In the genomic region with DNA sequence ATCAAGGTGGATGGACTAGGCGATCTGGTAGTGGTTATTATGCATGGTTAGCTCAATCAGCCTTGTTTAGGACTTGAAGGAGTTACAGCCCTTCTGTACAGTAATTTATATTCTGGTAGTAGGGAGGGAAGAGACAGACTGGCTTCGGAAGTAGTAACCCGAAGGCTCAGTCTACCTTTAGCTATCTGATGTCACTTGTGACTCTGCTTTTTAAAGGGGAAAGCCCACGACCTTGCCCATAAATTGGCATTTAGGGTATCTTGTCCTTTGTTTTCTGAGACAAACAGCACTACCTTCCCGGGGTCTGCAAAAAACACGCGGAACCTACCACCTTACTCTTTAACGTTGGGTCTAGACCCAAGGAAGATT, we compare ENCODE assay signal across 8 mouse cellular contexts. TPM values are rescaled to one million over a fixed set of nuclear protein-coding genes. Genes with fewer than 3 reads are reported as not detected.
DNase-seq lines count a peak whose midpoint lies in the region; ATAC-seq and TF ChIP-seq lines count a peak whose summit lies in the region.

No protein-coding gene starts in this region.

- H3K36me3 ChIP-seq in kidney, embryonic 14.5 days (ENCODE audit: control insufficient read depth, insufficient read depth, low read length): peaks cover 23% of the 10 kb centered on the region
- peaks cover 8% of the 10 kb centered on the region; the same call in 1 of the 2 replicates for H3K36me3 ChIP-seq in hindbrain, postnatal 0 days (ENCODE audit: insufficient read depth, low read length)
- peaks cover 7% of the 10 kb centered on the region for H3K36me3 ChIP-seq in midbrain, embryonic 16.5 days (ENCODE audit: control insufficient read depth, insufficient read depth, low read length)

- H3K9ac ChIP-seq in kidney, embryonic 14.5 days (ENCODE audit: low read depth, low read length): peak overlapping the region; percentile 73; the same call in 1 of the 2 replicates
- H3K9ac ChIP-seq in hindbrain, postnatal 0 days (replicated peaks; ENCODE audit: low read length): peak overlapping the region; percentile 64
- peak overlapping the region; percentile 82; the same call in 1 of the 2 replicates for H3K9ac ChIP-seq in midbrain, embryonic 16.5 days (ENCODE audit: low read depth, low read length)

- H3K27ac ChIP-seq in kidney, embryonic 14.5 days (ENCODE audit: low read depth, low read length): peak overlapping the region; percentile 94
- H3K27ac ChIP-seq in brown adipose tissue, adult 24 weeks (replicated peaks; ENCODE audit: low read depth, low read length): peak overlapping the region; percentile 91
- peak overlapping the region; percentile 88 for H3K27ac ChIP-seq in hindbrain, postnatal 0 days
- H3K27ac ChIP-seq in midbrain, embryonic 16.5 days (ENCODE audit: low read length): no peak overlapping the region

- DNase-seq in kidney, postnatal 14 days: no peak
- no peak for DNase-seq in hindbrain, postnatal 0 days (ENCODE audit: low spot score)
- DNase-seq in thymus, adult 18-20 months: no peak
- no peak for DNase-seq in gastrocnemius, adult 8-10 months (ENCODE audit: low spot score in 2 of 2)

- 2% methylated on average over 8 of the region's 8 CpGs for WGBS in kidney, embryonic 14.5 days
- WGBS in hindbrain, postnatal 0 days: 4% methylated on average over 8 of the region's 8 CpGs
- 4% methylated on average over 8 of the region's 8 CpGs for WGBS in midbrain, embryonic 16.5 days

- no peak for ATAC-seq in kidney, embryonic 14.5 days (ENCODE audit: low FRiP score, low TSS enrichment)
- no peak for ATAC-seq in hindbrain, postnatal 0 days
- no peak for ATAC-seq in midbrain, embryonic 16.5 days
- ATAC-seq in inflammation-experienced regulatory T-cells, adult 6 months: no peak

- peak overlapping the region; percentile 74 for H3K4me3 ChIP-seq in kidney, embryonic 14.5 days (ENCODE audit: low read length)
- H3K4me3 ChIP-seq in brown adipose tissue, adult 24 weeks (ENCODE audit: insufficient read depth, low read depth, low read length): peak overlapping the region; percentile 95
- H3K4me3 ChIP-seq in hindbrain, postnatal 0 days (ENCODE audit: low read length): peak overlapping the region; percentile 64
- H3K4me3 ChIP-seq in midbrain, embryonic 16.5 days (ENCODE audit: low read depth, low read length): peak overlapping the region; percentile 75

- no peak for TF ChIP-seq CTCF in hindbrain, postnatal 0 days (IDR thresholded peaks at IDR 0.05; ENCODE audit: low read depth)

- no peaks in the 10 kb centered on the region for H3K9me3 ChIP-seq in kidney, embryonic 14.5 days (ENCODE audit: control insufficient read depth, low read length)
- no peaks in the 10 kb centered on the region for H3K9me3 ChIP-seq in hindbrain, postnatal 0 days (ENCODE audit: low read length)
- H3K9me3 ChIP-seq in midbrain, embryonic 16.5 days (replicated peaks; ENCODE audit: control insufficient read depth, low read length, poor library complexity, severe bottlenecking): no peaks in the 10 kb centered on the region

- peaks cover 19% of the 10 kb centered on the region for H3K4me1 ChIP-seq in kidney, embryonic 14.5 days (ENCODE audit: control insufficient read depth, insufficient read depth, low read length)
- H3K4me1 ChIP-seq in brown adipose tissue, adult 24 weeks (ENCODE audit: control insufficient read depth, insufficient read depth, insufficient read length, low read length): peaks cover 10% of the 10 kb centered on the region
- peaks cover 13% of the 10 kb centered on the region for H3K4me1 ChIP-seq in hindbrain, postnatal 0 days (ENCODE audit: insufficient read depth, low read length)
- peaks cover 20% of the 10 kb centered on the region for H3K4me1 ChIP-seq in midbrain, embryonic 16.5 days (ENCODE audit: control insufficient read depth, insufficient read depth, low read length)

- H3K4me2 ChIP-seq in kidney, embryonic 14.5 days (replicated peaks; ENCODE audit: low read depth, low read length): peak overlapping the region; percentile 91
- H3K4me2 ChIP-seq in hindbrain, postnatal 0 days (ENCODE audit: low read depth, low read length): peak overlapping the region; percentile 74
- peak overlapping the region; percentile 72 for H3K4me2 ChIP-seq in midbrain, embryonic 16.5 days (ENCODE audit: low read length)

- no peaks in the 10 kb centered on the region for H3K27me3 ChIP-seq in kidney, embryonic 14.5 days (ENCODE audit: control insufficient read depth, insufficient read depth, low read length)
- no peaks in the 10 kb centered on the region for H3K27me3 ChIP-seq in hindbrain, postnatal 0 days (ENCODE audit: insufficient read depth, low read length)
- H3K27me3 ChIP-seq in midbrain, embryonic 16.5 days (ENCODE audit: control insufficient read depth, insufficient read depth, low read depth, low read length): 0 out of 2 replicates have a peak, but pooled peaks cover 5% of the 10 kb centered on the region

RNA-seq across cellular contexts. Expression of a gene that starts 0.7 kb away (rescaled TPM):
- 74.5 and 87.7 TPM in 2 replicates for polyA plus RNA-seq in kidney, embryonic 14.5 days (2014; fragmentation: Nextera tagmentation; extraction: Ambion mirVana)
- polyA plus RNA-seq in brown adipose tissue, adult 24 weeks (2012; ENCODE audit: insufficient read depth, insufficient read length, missing spikeins): 82.7 and 96.9 TPM in 2 replicates
- total RNA-seq in hindbrain, postnatal 0 days (2014; rRNA removed): 158 and 180 TPM in 2 replicates
- 91.1 and 91.5 TPM in 2 replicates for polyA plus RNA-seq in hindbrain, postnatal 0 days (2015; fragmentation: Nextera tagmentation; extraction: Ambion mirVana)
- 113 and 116 TPM in 2 replicates for polyA plus RNA-seq in midbrain, embryonic 16.5 days (2015; fragmentation: Nextera tagmentation; extraction: Ambion mirVana)
- 10 to 100 TPM; 41.3 to 46.9 (median 41.3) TPM for polyA plus RNA-seq in inflammation-experienced regulatory T-cells, adult 6 months (2017; shearing (Covaris generic))
- total RNA-seq in gastrocnemius, adult 8-10 months (2022): 10 to 100 TPM; 35.9 to 42.5 (median 39.9) TPM

RNA-seq across cellular contexts. Expression of a gene that starts 1.0 kb away (rescaled TPM):
- polyA plus RNA-seq in kidney, embryonic 14.5 days (2014; fragmentation: Nextera tagmentation; extraction: Ambion mirVana): 17.5 and 21.3 TPM in 2 replicates
- polyA plus RNA-seq in brown adipose tissue, adult 24 weeks (2012; ENCODE audit: insufficient read depth, insufficient read length, missing spikeins): 11.2 and 13.3 TPM in 2 replicates
- 3.8 and 3.9 TPM in 2 replicates for total RNA-seq in hindbrain, postnatal 0 days (2014; rRNA removed)
- polyA plus RNA-seq in hindbrain, postnatal 0 days (2015; fragmentation: Nextera tagmentation; extraction: Ambion mirVana): 5.2 and 6.1 TPM in 2 replicates
- 5.2 and 5.8 TPM in 2 replicates for polyA plus RNA-seq in midbrain, embryonic 16.5 days (2015; fragmentation: Nextera tagmentation; extraction: Ambion mirVana)
- 10 to 100 TPM; 72.5 to 96.3 (median 75.1) TPM for polyA plus RNA-seq in inflammation-experienced regulatory T-cells, adult 6 months (2017; shearing (Covaris generic))
- 1 to 10 TPM; 2.7 to 4.1 (median 3.9) TPM for total RNA-seq in gastrocnemius, adult 8-10 months (2022)

RNA-seq across cellular contexts. Expression of a gene that starts 17.0 kb away (rescaled TPM):
- 7.2 and 17.9 TPM in 2 replicates for polyA plus RNA-seq in kidney, embryonic 14.5 days (2014; fragmentation: Nextera tagmentation; extraction: Ambion mirVana)
- polyA plus RNA-seq in brown adipose tissue, adult 24 weeks (2012; ENCODE audit: insufficient read depth, insufficient read length, missing spikeins): 1.2 and 1.7 TPM in 2 replicates
- 2.8 and 4.5 TPM in 2 replicates for total RNA-seq in hindbrain, postnatal 0 days (2014; rRNA removed)
- polyA plus RNA-seq in hindbrain, postnatal 0 days (2015; fragmentation: Nextera tagmentation; extraction: Ambion mirVana): 3.2 and 3.3 TPM in 2 replicates
- polyA plus RNA-seq in midbrain, embryonic 16.5 days (2015; fragmentation: Nextera tagmentation; extraction: Ambion mirVana): 2.7 and 4.3 TPM in 2 replicates
- under 1 TPM in 2 of 3 experiments, not detected in 1; 0.38 to 0.63 TPM for polyA plus RNA-seq in inflammation-experienced regulatory T-cells, adult 6 months (2017; shearing (Covaris generic))
- under 1 TPM in 2 of 4 experiments, not detected in 2; 0.07 to 0.11 TPM for total RNA-seq in gastrocnemius, adult 8-10 months (2022)

RNA-seq across cellular contexts. Expression of a gene that starts 18.0 kb away (rescaled TPM):
- polyA plus RNA-seq in kidney, embryonic 14.5 days (2014; fragmentation: Nextera tagmentation; extraction: Ambion mirVana): 11.9 and 18.9 TPM in 2 replicates
- 18.3 and 19.4 TPM in 2 replicates for polyA plus RNA-seq in brown adipose tissue, adult 24 weeks (2012; ENCODE audit: insufficient read depth, insufficient read length, missing spikeins)
- 39.6 and 41.0 TPM in 2 replicates for total RNA-seq in hindbrain, postnatal 0 days (2014; rRNA removed)
- polyA plus RNA-seq in hindbrain, postnatal 0 days (2015; fragmentation: Nextera tagmentation; extraction: Ambion mirVana): 9.6 and 10.9 TPM in 2 replicates
- polyA plus RNA-seq in midbrain, embryonic 16.5 days (2015; fragmentation: Nextera tagmentation; extraction: Ambion mirVana): 13.0 and 14.6 TPM in 2 replicates
- polyA plus RNA-seq in inflammation-experienced regulatory T-cells, adult 6 months (2017; shearing (Covaris generic)): 1 to 10 TPM; 7.1 to 8.6 (median 8.3) TPM
- total RNA-seq in gastrocnemius, adult 8-10 months (2022): 10 to 100 TPM; 66.1 to 80.3 (median 73.0) TPM

RNA-seq across cellular contexts. Expression of a gene that starts 25.2 kb away (rescaled TPM):
- polyA plus RNA-seq in kidney, embryonic 14.5 days (2014; fragmentation: Nextera tagmentation; extraction: Ambion mirVana): not detected in 2 replicates
- polyA plus RNA-seq in brown adipose tissue, adult 24 weeks (2012; ENCODE audit: insufficient read depth, insufficient read length, missing spikeins): not detected in 2 replicates
- total RNA-seq in hindbrain, postnatal 0 days (2014; rRNA removed): not detected in 2 replicates
- polyA plus RNA-seq in hindbrain, postnatal 0 days (2015; fragmentation: Nextera tagmentation; extraction: Ambion mirVana): 0.14 TPM in 1 of 2 replicates, not detected in the other
- 0.11 TPM in 1 of 2 replicates, not detected in the other for polyA plus RNA-seq in midbrain, embryonic 16.5 days (2015; fragmentation: Nextera tagmentation; extraction: Ambion mirVana)
- not detected for polyA plus RNA-seq in inflammation-experienced regulatory T-cells, adult 6 months (2017; shearing (Covaris generic))
- total RNA-seq in gastrocnemius, adult 8-10 months (2022): not detected
